Mouse (Mus musculus) G1E (cell line): Measurements from ENCODE around the gene AC124108.1. TPM values are rescaled to one million over a fixed set of nuclear protein-coding genes. Genes with fewer than 3 reads are reported as not detected.

Experiments
- ATAC-seq: 2 replicates; pipeline ENCODE4 v1.8.0; 2016; ENCODE audit warnings: mild to moderate bottlenecking; ENCODE audit not compliant: insufficient number of reproducible peaks, poor library complexity, low FRiP score, severe bottlenecking; ENCODE audit errors: extremely low read depth
- DNase-seq: peaks from one replicate; pipeline ENCODE4 v3.0.0; 2012; ENCODE audit warnings: low spot score
- H3K27me3 ChIP-seq: 2 replicates; pipeline ENCODE4 v1.6.1; 2012; ENCODE audit warnings: mild to moderate bottlenecking, low read length, inconsistent platforms; ENCODE audit not compliant: insufficient read depth
- H3K36me3 ChIP-seq: replicated peaks from 2 replicates; pipeline ENCODE3; 2012; ENCODE audit warnings: mild to moderate bottlenecking, inconsistent platforms
- H3K4me1 ChIP-seq: 2 replicates; pipeline ENCODE4 v1.6.1; 2012; ENCODE audit warnings: low read depth, low read length, inconsistent platforms, mixed read lengths; ENCODE audit not compliant: insufficient read depth
- H3K4me3 ChIP-seq: 2 replicates; pipeline ENCODE4 v1.5.1; 2012; ENCODE audit warnings: low read depth, mild to moderate bottlenecking, inconsistent platforms, low read length, moderate library complexity, mixed read lengths
- H3K9me3 ChIP-seq: replicated peaks from 2 replicates; pipeline ENCODE4 v1.6.1; 2012; ENCODE audit warnings: inconsistent platforms
- CTCF ChIP-seq: IDR thresholded peaks from 2 replicates; pipeline ENCODE4 v1.5.1; 2012; ENCODE audit warnings: low read depth, low read length, inconsistent platforms, mixed read lengths
- GATA1 ChIP-seq: IDR thresholded peaks from 2 replicates; pipeline ENCODE4 v1.6.1; 2012; ENCODE audit warnings: borderline replicate concordance, low read length, inconsistent platforms, mixed read lengths
- GATA2 ChIP-seq: IDR thresholded peaks from 2 replicates; pipeline ENCODE4 v1.6.1; 2012; ENCODE audit warnings: low read depth, low read length, inconsistent platforms, borderline replicate concordance
- POLR2AphosphoS5 ChIP-seq: IDR thresholded peaks from 2 replicates; pipeline ENCODE4 v1.6.1; 2012; ENCODE audit warnings: low read depth, low read length, inconsistent platforms; ENCODE audit not compliant: insufficient replicate concordance
- TAL1 ChIP-seq: conservative IDR thresholded peaks from 2 replicates; pipeline ENCODE4 v1.6.1; 2012; ENCODE audit warnings: low read depth, low read length, inconsistent platforms, mixed read lengths
- polyA plus RNA-seq: library from polyadenylated mRNA; stranded (reverse); fragments of >175 nt; gene quantifications from 2 replicates; pipeline ENCODE4 v1.2.3, GENCODE M21; 2012
- total RNA-seq, 2 experiments: library from RNA; stranded (forward) in 1 of 2; stranded (reverse) in 1 of 2; fragments of 200-1000 nt in 1 of 2; fragments of >200 nt in 1 of 2; fragmentation: Nextera tagmentation in 1 of 2; gene quantifications; 2 replicates each; pipeline ENCODE4 v1.2.3; 2014 to 2017

Gene AC124108.1
- total and polyA plus RNA-seq, 3 experiments = 0.05 TPM; not detected in 2

- Histone ChIP-seq H3K36me3 (no peaks in the 10 kb centered on the region), H3K9me3 (no peaks in the 10 kb centered on the region), H3K4me3 (no peak overlapping the region), H3K27me3 (peaks cover 25% of the 10 kb centered on the region), H3K4me1 (no peaks in the 10 kb centered on the region; the same call in 1 of the 2 replicates)
- ATAC-seq (no peak), DNase-seq (no peak)
- TF ChIP-seq GATA2 = no peak
- no peak for TF ChIP-seq GATA1
- no peak for TF ChIP-seq CTCF
- no peak for TF ChIP-seq POLR2AphosphoS5
These were observed 7.3 kb downstream of the AC124108.1 start for GRCm38 (mm10) chr1:132198401-132199071.

DNA sequence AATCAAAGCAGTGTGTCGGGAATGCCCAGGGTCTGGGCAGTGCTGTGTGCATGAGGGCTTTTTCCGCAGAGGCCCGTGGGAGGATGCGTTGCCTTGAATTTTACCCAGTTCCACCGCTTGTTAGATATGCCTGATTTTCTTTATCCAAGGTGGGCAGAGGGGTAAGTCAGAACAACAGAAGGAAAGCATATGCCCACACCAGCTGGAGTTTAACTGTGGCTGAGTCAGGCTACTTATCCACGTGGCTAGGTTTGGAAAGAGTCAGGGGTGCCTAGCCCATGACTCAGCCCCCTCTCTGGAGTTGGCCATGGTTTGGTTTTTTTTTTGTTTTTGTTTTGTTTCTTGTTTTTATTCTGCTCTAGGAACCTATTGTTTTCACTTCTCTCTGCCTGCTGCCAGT is 8.0 kb downstream of the AC124108.1 start:
- ATAC-seq = no peak
- H3K27me3 ChIP-seq = peaks cover 25% of the 10 kb centered on the region

GRCm38 (mm10) chr1:132199934-132200333 is 8.7 kb downstream of the AC124108.1 start:
- ATAC-seq (no peak), DNase-seq (no peak)
- no peaks in the 10 kb centered on the region for H3K36me3 ChIP-seq
- peaks cover 30% of the 10 kb centered on the region for H3K27me3 ChIP-seq
- no peaks in the 10 kb centered on the region; the same call in 1 of the 2 replicates for H3K4me1 ChIP-seq
- TF ChIP-seq GATA2 (no peak), GATA1 (no peak), CTCF (no peak), POLR2AphosphoS5 (no peak), TAL1 (no peak)
- no peaks in the 10 kb centered on the region for H3K9me3 ChIP-seq
- H3K4me3 ChIP-seq = no peak overlapping the region

More for the DNA sequence above, 8.0 kb downstream of the AC124108.1 start:
- Histone ChIP-seq H3K4me3 (no peak overlapping the region), H3K4me1 (no peaks in the 10 kb centered on the region; the same call in 1 of the 2 replicates), H3K9me3 (no peaks in the 10 kb centered on the region), H3K36me3 (no peaks in the 10 kb centered on the region)
- no peak for DNase-seq
- TF ChIP-seq GATA1 = no peak
- TF ChIP-seq CTCF = no peak
- TF ChIP-seq GATA2 = no peak
- no peak for TF ChIP-seq TAL1
- no peak for TF ChIP-seq POLR2AphosphoS5

DNA sequence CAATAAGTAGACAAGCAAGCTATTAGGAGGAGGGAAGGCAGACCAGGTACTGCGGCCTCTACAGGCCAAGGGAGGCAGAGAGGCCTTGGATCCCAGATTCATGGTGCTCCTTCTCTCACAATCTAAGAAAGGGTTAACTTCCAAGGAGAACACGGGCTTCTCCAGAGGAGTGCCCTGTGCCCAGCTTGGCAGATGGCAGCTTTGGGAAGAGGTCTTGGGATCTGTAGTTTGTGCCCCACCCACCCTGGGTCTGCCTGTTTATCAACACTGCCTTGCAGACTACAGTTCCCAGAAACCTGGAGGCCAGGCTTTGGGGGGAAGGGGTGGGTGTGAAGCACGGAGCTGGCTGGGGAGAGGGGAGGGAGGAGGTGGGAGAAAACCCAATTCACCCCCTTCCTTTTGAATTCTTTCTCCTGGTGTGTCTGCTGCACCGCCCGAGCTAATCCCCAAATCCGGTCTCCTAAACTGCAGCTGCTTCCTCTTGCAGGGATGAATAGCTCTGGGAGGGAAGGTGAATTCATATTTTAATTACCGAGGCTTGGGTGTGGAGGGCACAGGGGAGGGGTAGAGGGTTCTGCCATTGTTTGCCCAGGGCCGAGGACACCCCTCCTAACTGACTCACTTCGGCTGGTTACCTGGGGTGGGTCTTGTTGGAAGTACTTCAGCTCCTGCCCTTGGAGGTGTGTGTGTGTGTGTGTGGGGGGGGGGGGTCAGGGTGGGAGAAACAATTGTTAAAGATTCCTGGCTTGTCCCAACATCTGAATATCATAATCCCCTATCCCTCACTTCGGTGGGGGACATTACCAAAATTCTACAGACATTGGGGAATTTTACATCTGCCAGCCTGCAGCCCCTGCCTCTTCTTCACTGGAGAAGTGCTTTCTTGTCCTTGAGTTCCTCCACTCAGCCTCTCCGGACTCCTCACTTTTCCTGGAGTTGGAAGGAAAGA is 9.6 kb downstream of the AC124108.1 start:
- DNase-seq = no peak

DNA sequence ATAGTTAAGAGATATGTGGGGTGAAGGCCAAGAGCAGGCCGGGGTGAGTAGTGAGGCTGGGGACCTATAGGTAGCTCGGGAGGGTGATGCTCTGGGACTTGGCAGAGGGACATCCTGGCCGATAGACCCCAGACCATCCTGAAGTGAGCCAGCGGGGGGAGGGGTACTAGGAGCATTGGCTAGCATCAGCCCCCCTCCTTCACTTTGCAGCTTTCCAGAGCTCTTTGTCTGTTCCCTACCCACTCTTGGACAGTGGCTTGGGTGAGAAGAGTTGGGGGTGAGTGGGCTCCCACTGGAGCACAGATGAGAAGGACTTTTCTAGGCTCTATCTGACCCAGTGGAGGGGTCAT is 10.2 kb downstream of the AC124108.1 start:
- DNase-seq = no peak
- Histone ChIP-seq H3K4me3 (no peak overlapping the region), H3K9me3 (no peaks in the 10 kb centered on the region), H3K4me1 (no peaks in the 10 kb centered on the region; the same call in 1 of the 2 replicates), H3K36me3 (no peaks in the 10 kb centered on the region), H3K27me3 (peaks cover 24% of the 10 kb centered on the region)
- TF ChIP-seq CTCF = no peak
- ATAC-seq = no peak

More for the DNA sequence above, 9.6 kb downstream of the AC124108.1 start:
- H3K9me3 ChIP-seq = no peaks in the 10 kb centered on the region
- no peak overlapping the region for H3K4me3 ChIP-seq
- peaks cover 26% of the 10 kb centered on the region for H3K27me3 ChIP-seq
- no peaks in the 10 kb centered on the region for H3K36me3 ChIP-seq
- no peaks in the 10 kb centered on the region; the same call in 1 of the 2 replicates for H3K4me1 ChIP-seq
- ATAC-seq = no peak
- no peak for TF ChIP-seq GATA1
- TF ChIP-seq CTCF = no peak
- TF ChIP-seq POLR2AphosphoS5 = no peak
- TF ChIP-seq GATA2 = no peak
- no peak for TF ChIP-seq TAL1

GRCm38 (mm10) chr1:132201936-132202335 is 10.7 kb downstream of the AC124108.1 start:
- Histone ChIP-seq H3K4me1 (no peaks in the 10 kb centered on the region; the same call in 1 of the 2 replicates), H3K36me3 (no peaks in the 10 kb centered on the region), H3K4me3 (no peak overlapping the region), H3K9me3 (no peaks in the 10 kb centered on the region), H3K27me3 (peaks cover 25% of the 10 kb centered on the region)
- no peak for TF ChIP-seq TAL1
- no peak for TF ChIP-seq POLR2AphosphoS5
- no peak for TF ChIP-seq CTCF
- TF ChIP-seq GATA1 = no peak
- no peak for TF ChIP-seq GATA2
- ATAC-seq (no peak), DNase-seq (no peak)
